Mouse (Mus musculus): ENCODE measurements around the gene Dennd6a.
"Not testable (repeated sequence)": the region's sequence is repeated elsewhere in the genome, so short reads cannot be mapped to it uniquely, and the experiment has no call there.

Dennd6a gene

GRCm38 (mm10) chr14:26573556-26573955 is at the start of gene Dennd6a:
TSS of gene Dennd6a (plus strand) at chr14:26573856.
- not testable (repeated sequence) for DNase-seq (ENCODE audit: low read depth)

GRCm38 (mm10) chr14:26525955-26526354 is 47.7 kb upstream of the Dennd6a start:
- DNase-seq (ENCODE audit: low read depth), result no peak

- DNase-seq (ENCODE audit: low read depth), result no peak
Measured at GRCm38 (mm10) chr14:26528296-26528695, 45.4 kb upstream of the Dennd6a start.

- no peak for DNase-seq (ENCODE audit: low read depth)
Measured at GRCm38 (mm10) chr14:26530350-26530749, 43.3 kb upstream of the Dennd6a start.

- no peak for DNase-seq (ENCODE audit: low read depth)
Measured at GRCm38 (mm10) chr14:26531410-26532313, 42.0 kb upstream of the Dennd6a start.

- no peak for DNase-seq (ENCODE audit: low read depth)
Measured at GRCm38 (mm10) chr14:26532752-26533151, 40.9 kb upstream of the Dennd6a start.

- DNase-seq (ENCODE audit: low read depth), result no peak
Measured at GRCm38 (mm10) chr14:26533267-26533666, 40.4 kb upstream of the Dennd6a start.

GRCm38 (mm10) chr14:26533821-26534756 is 39.6 kb upstream of the Dennd6a start:
- DNase-seq (ENCODE audit: low read depth), result peak; percentile 66

GRCm38 (mm10) chr14:26534757-26535479 is 38.7 kb upstream of the Dennd6a start, which contains the start of gene Slmap:
TSS of gene Slmap (minus strand) at chr14:26534931.
- peak; percentile 100 for DNase-seq (ENCODE audit: low read depth)

GRCm38 (mm10) chr14:26539241-26539640 is 34.4 kb upstream of the Dennd6a start:
- no peak for DNase-seq (ENCODE audit: low read depth)

- DNase-seq (ENCODE audit: low read depth), result no peak
Measured at GRCm38 (mm10) chr14:26540577-26540976, 33.1 kb upstream of the Dennd6a start.

- DNase-seq (ENCODE audit: low read depth), result no peak
Measured at GRCm38 (mm10) chr14:26542136-26542535, 31.5 kb upstream of the Dennd6a start.

GRCm38 (mm10) chr14:26547516-26548488 is 25.9 kb upstream of the Dennd6a start:
- no peak for DNase-seq (ENCODE audit: low read depth)

GRCm38 (mm10) chr14:26550712-26551111 is 22.9 kb upstream of the Dennd6a start:
- no peak for DNase-seq (ENCODE audit: low read depth)

GRCm38 (mm10) chr14:26552441-26552840 is 21.2 kb upstream of the Dennd6a start:
- DNase-seq (ENCODE audit: low read depth), result no peak

- no peak for DNase-seq (ENCODE audit: low read depth)
Measured at GRCm38 (mm10) chr14:26552853-26553252, 20.8 kb upstream of the Dennd6a start.

- DNase-seq (ENCODE audit: low read depth), result no peak
Measured at GRCm38 (mm10) chr14:26557581-26557980, 16.1 kb upstream of the Dennd6a start.

- DNase-seq (ENCODE audit: low read depth), result no peak
Measured at GRCm38 (mm10) chr14:26558536-26558935, 15.1 kb upstream of the Dennd6a start.

- DNase-seq (ENCODE audit: low read depth), result no peak
Measured at GRCm38 (mm10) chr14:26562247-26562646, 11.4 kb upstream of the Dennd6a start.

GRCm38 (mm10) chr14:26569880-26570279 is 3.8 kb upstream of the Dennd6a start:
- no peak for DNase-seq (ENCODE audit: low read depth)

All from naive thymus-derived CD4-positive, alpha-beta T cell, adult 2 months (primary cell).